Mouse (Mus musculus) right cerebral cortex, postnatal 25 days (tissue): ENCODE results near the gene Efhd2.
A peak's percentile ranks its signal among the peaks of the same experiment; 100 is the strongest.

Experiments used
- DNase-seq: peaks from one replicate; pipeline ENCODE4 v3.0.0; 2022

Efhd2 gene

DNA sequence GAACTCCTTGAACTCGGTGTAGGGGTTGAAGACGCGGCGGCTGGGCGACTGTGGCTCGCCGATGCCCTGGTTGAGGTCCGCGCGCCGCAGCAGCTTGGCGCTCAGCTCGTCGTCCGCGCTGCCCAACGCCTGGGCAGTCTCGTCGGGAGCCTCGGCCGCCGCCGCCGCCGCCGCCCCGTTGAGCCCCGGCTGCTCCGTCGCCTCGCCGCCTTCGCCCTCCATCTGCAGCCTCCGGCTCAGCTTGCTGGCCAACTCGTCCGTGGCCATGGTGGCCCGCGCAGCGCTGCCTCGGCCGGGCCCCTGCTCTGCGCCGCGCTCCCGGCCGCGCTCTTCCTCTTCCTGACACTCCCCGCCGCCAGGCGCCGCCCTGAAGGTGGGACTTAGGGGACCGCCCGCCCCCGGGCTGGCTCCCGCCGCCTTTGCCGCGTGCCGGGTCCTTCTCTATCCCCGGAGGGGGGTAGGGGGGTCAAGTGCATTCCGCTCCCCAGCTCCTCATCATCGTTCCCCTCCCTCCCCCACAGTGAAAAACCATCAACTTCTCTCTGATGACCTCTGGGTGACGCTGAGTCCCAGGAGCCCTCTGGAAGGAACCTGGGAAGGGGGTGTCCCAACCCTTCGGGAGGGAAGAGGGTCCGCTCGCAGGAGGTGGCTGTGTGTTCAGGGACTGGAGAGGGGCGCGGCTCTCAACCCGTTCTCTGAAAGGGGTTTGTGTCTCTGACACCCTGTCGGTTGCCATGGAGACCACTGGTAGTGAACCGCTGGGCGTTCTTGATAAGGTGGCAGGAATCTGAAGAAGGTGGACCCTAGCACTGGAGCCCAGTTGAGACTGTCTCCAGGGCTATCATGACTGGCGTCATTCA is at the start of gene Efhd2:
TSS of gene Efhd2 (minus strand) at position 320 of the 860 bp plus-strand sequence.
- peak; percentile 87 for DNase-seq

DNA sequence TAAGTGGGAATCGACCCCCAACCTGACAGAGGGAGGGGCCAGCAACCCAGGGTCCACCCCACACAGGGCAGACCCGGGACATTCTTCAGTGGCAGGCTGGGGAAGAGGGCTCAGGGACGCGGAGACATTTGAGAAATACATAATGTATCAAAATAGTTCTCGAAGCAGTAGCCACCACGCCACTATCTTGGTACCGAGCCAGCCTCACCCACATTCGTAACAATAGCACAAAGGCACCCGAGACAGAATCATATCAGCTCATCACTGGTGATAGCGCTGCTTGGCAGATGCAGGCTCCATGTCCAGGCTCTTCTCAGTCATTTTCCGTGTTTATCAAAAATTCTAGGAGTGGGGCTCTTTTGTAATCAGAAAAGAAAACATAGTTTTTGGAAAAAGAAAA is 49.2 kb upstream of the Efhd2 start:
- no peak for DNase-seq

DNA sequence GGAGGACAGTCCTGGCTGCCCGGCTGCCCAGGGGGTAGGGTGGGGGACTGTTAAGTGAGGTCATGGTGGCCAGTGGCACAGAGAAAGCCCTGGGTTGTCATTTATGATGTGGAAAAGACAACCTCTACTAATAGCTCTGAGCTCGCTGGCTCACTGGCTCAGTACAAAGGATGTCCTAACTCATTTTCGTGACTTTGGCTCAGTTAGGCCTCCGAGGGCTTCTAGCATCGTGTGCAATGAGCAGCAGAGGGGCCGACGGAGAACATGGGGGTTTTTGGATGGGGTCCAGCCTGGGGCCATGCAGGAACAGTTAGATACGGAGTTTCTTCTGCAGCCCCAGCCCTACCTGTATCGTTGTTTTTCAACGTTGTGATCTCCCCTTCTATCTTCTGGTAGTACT is 45.7 kb upstream of the Efhd2 start:
- no peak for DNase-seq

GRCm38 (mm10) chr4:141917735-141918419 is 43.2 kb upstream of the Efhd2 start:
- no peak for DNase-seq

DNA sequence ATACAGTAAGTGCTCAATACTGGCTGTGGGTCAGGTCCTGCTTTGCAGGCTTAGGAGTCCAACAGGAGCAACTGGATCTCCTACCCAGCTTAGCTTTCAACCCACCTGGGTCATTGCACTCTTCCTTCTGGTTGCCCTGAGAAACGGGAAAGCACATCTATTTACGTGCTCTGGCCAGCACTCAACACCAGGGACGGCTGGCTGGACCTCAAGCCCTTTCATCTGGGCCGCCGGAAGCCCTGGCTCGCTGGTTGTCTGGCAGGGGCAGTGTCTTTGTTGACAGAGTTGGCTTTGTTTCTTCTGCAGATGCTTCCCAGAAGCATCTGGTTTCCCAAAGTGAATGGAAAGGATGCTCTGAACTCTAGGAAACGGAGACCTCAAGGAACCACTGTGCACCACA is 39.3 kb upstream of the Efhd2 start:
- no peak for DNase-seq

DNA sequence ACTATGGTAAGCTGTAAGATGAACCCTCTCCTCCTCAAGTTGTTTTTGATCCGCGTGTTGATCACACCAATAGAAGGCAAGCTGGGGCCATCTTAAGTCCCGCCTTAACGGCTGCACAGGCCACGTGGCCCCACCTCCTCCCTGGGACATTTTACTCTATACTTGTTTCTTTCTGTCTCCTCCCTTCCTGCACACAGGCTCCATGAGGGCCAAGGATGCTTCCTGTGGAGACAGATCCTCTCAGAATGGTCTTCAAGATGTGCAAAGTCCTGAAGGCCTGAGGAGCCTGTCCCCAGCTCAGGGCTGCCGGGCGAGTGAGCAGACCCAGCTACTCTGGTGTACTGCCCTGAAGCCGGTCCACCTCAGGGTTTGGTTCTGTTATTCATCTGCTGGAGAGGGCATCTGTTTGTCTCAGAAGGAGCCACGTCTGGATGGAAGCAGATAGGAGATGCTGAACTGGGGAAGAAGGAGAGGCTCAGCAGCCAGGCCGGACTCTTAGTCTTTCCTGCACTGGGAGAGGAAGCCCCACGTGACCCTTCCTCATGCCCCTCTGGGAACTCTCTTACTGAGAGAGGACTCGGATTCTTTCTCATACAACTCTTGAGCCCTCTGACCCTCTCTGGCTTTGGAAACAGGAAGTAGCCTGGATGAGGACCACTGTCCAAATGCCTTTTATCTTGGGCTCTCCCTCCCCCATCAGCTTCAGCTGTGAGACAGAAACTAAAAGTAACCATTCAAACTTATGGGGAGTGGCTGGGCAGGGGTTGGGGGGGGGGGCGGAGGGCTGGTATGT is 38.7 kb upstream of the Efhd2 start:
- DNase-seq = no peak

GRCm38 (mm10) chr4:141904710-141905109 is 30.0 kb upstream of the Efhd2 start:
- DNase-seq = no peak

GRCm38 (mm10) chr4:141902479-141902858 is 27.7 kb upstream of the Efhd2 start:
- no peak for DNase-seq

- no peak for DNase-seq
These were observed 27.2 kb upstream of the Efhd2 start for GRCm38 (mm10) chr4:141901711-141902478.

- DNase-seq = no peak
These were observed 25.7 kb upstream of the Efhd2 start for GRCm38 (mm10) chr4:141900421-141900820.

DNA sequence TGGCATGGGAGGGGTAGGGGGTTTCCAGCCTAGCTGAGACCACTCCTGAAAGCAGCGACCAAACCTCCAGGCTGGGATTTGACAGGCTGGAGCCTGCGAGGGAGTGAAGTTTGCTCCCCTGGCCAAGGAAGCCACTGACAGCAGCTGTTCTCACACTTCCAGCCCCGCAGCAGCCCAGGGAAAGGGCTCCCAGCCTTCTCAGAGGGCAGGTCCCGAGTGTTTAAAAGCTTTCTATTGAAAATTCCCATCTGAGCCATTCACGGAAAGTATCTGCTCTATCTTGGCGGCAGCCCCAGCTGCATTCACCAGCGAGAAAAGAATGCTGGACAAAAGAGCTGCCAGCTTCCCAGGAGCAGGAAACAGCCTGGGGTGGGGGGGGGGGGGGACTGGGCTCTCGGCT is 25.2 kb upstream of the Efhd2 start:
- no peak for DNase-seq

GRCm38 (mm10) chr4:141898905-141899304 is 24.2 kb upstream of the Efhd2 start:
- no peak for DNase-seq

DNA sequence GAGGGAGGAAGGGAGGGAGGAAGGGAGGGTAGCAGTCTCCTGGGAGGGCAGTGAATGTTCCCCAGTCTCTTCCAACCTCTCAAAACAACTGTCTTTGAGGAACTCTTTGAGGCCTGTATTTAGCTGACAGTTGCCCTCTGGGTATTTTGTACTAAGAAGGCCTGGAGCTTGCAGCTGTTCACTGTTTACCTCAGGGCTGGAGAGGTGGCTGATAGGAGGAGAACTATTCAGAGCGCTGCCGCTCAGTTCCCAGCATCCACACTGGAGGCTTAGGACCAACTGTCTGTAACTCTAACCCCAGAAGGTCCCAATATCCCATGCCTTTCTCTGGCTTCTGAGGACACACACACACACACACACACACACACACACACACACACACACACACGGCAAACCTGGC is 23.1 kb upstream of the Efhd2 start:
- no peak for DNase-seq

GRCm38 (mm10) chr4:141897225-141897624 is 22.5 kb upstream of the Efhd2 start:
- no peak for DNase-seq

DNA sequence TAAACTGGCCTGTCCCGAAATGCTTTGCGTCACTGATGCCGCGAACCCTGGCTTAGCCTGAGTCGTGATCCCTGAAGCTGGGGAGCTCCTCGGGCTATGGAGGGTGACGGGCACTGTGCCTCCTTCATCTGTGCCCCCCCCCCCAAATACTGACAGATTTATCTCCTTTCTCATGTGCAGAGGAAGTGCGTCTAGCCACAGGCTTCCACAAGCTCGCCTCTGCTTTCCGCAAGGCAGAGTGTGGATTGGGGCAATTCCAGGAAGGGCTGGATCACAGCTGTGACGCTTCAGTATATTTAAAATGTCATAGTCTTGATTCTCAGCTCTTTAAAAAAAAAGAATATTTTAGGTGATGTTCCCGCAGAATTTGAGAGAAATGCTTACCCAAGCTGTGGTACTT is 21.1 kb upstream of the Efhd2 start:
- DNase-seq = peak; percentile 50

GRCm38 (mm10) chr4:141893157-141893784 is 18.6 kb upstream of the Efhd2 start:
- DNase-seq = no peak

GRCm38 (mm10) chr4:141886385-141886968 is 11.8 kb upstream of the Efhd2 start:
- no peak for DNase-seq

- peak; percentile 70 for DNase-seq
These were observed 10.7 kb upstream of the Efhd2 start for GRCm38 (mm10) chr4:141885451-141885850.

GRCm38 (mm10) chr4:141882858-141883257 is 8.1 kb upstream of the Efhd2 start:
- no peak for DNase-seq

DNA sequence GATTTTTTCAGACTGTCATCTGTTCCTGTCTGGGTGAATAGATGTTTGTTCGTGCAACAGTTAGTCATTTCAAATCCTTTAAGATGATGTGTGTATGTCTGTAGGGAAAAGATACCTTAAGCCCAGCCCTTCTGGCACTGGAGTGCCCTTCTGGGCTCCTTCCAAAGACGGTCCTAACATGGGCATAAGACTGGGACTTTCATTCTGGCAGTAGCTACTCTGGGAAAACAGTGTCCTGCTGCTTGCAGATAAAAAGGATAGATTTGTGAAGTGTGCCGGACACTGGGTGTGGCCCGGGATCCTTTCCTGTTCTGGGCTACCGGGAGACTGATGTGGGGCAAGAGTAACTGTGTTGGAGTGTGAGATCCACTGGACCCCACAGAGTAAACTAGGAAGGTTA is 7.2 kb upstream of the Efhd2 start:
- DNase-seq = no peak

DNA sequence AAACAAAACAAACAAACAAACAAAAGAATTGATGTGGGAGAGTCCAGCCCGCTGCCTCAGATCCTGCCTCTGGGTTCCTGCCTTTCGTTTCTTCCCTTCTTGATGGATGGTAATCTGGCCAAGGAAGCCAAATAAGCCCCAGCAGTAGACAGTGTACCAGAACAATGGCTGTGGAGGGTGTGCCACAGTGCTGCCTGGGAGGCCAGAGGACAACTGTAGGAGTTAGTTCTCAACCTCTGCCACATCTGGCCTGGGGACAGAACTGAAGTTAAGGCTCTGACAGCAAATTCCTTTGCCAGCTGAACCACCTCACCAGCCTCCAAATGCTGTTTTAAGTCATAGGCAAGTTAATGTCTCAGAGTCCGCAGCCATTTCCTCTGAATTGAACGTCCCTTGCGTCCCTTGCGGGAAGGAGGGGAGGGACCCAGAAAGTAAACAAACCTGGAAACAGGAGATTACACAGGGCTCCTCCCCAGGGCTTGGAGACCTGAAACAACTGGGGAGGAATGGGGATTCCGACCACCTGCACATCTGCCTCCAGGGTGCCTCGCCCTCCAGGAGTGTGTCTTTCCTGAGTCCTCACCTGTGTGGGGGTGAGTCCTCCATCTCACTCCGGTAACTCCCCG is 6.7 kb upstream of the Efhd2 start:
- no peak for DNase-seq
